Mouse (Mus musculus): ENCODE results near the gene Zbtb25. TPM values are rescaled to one million over a fixed set of nuclear protein-coding genes. Genes with fewer than 3 reads are reported as not detected.

Zbtb25 gene
- polyA plus RNA-seq, 1 experiment from 2014 or later: 22.3 TPM

GRCm38 (mm10) chr12:76366276-76366675 is 3.1 kb downstream of the Zbtb25 start:
- no peaks in the 10 kb centered on the region for H3K36me3 ChIP-seq
- 84% methylated on average over 3 of the region's 3 CpGs for WGBS
- no peaks in the 10 kb centered on the region for H3K9me3 ChIP-seq
- no peak overlapping the region for H3K4me2 ChIP-seq (replicated peaks)
- no peak for ATAC-seq (ENCODE audit: low FRiP score, low read depth)
- H3K4me3 ChIP-seq: no peak overlapping the region
- no peak overlapping the region for H3K27ac ChIP-seq
- peak overlapping the region; percentile 26; the same call in 1 of the 2 replicates for H3K9ac ChIP-seq
- peaks cover 38% of the 10 kb centered on the region for H3K4me1 ChIP-seq
- no peaks in the 10 kb centered on the region for H3K27me3 ChIP-seq

- Histone ChIP-seq H3K27ac (no peak overlapping the region), H3K9ac (no peak overlapping the region)
Measured at GRCm38 (mm10) chr12:76362303-76362676, 7.1 kb downstream of the Zbtb25 start.

GRCm38 (mm10) chr12:76361405-76362302 is 7.7 kb downstream of the Zbtb25 start:
- WGBS: 54% methylated on average over 9 of the region's 9 CpGs
- no peak for ATAC-seq (ENCODE audit: low FRiP score, low read depth)
- H3K27ac ChIP-seq: no peak overlapping the region
- no peak overlapping the region for H3K4me2 ChIP-seq (replicated peaks)
- no peaks in the 10 kb centered on the region for H3K9me3 ChIP-seq
- no peak overlapping the region for H3K9ac ChIP-seq
- H3K36me3 ChIP-seq: peaks cover 8% of the 10 kb centered on the region
- H3K4me1 ChIP-seq: peaks cover 17% of the 10 kb centered on the region
- no peak overlapping the region for H3K4me3 ChIP-seq
- no peaks in the 10 kb centered on the region for H3K27me3 ChIP-seq

More at GRCm38 (mm10) chr12:76362303-76362676, 7.1 kb downstream of the Zbtb25 start:
- Histone ChIP-seq H3K9me3 (no peaks in the 10 kb centered on the region), H3K4me1 (peaks cover 24% of the 10 kb centered on the region), H3K36me3 (peaks cover 5% of the 10 kb centered on the region), H3K27me3 (no peaks in the 10 kb centered on the region), H3K4me2 (replicated peaks) (no peak overlapping the region), H3K4me3 (no peak overlapping the region)
- WGBS: 81% methylated on average over 9 of the region's 9 CpGs
- ATAC-seq (ENCODE audit: low FRiP score, low read depth): no peak

GRCm38 (mm10) chr12:76360868-76361267 is 8.5 kb downstream of the Zbtb25 start:
- Histone ChIP-seq H3K9ac (no peak overlapping the region), H3K9me3 (no peaks in the 10 kb centered on the region), H3K4me1 (peaks cover 11% of the 10 kb centered on the region), H3K27me3 (no peaks in the 10 kb centered on the region), H3K4me2 (replicated peaks) (no peak overlapping the region), H3K36me3 (peaks cover 8% of the 10 kb centered on the region), H3K27ac (no peak overlapping the region), H3K4me3 (no peak overlapping the region)
- ATAC-seq (ENCODE audit: low FRiP score, low read depth): no peak
- 59% methylated on average over 1 of the region's 1 CpGs for WGBS

- 69% methylated on average over 8 of the region's 8 CpGs for WGBS
- no peak for ATAC-seq (ENCODE audit: low FRiP score, low read depth)
- H3K27ac ChIP-seq: no peak overlapping the region
- no peak overlapping the region for H3K9ac ChIP-seq
- H3K4me2 ChIP-seq (replicated peaks): no peak overlapping the region
- 0 out of 2 replicates have a peak, but pooled peaks cover 3% of the 10 kb centered on the region for H3K4me1 ChIP-seq
- H3K27me3 ChIP-seq: no peaks in the 10 kb centered on the region
- H3K9me3 ChIP-seq: no peaks in the 10 kb centered on the region
- no peak overlapping the region for H3K4me3 ChIP-seq
- H3K36me3 ChIP-seq: peaks cover 47% of the 10 kb centered on the region
Measured at GRCm38 (mm10) chr12:76349680-76350220, 19.7 kb downstream of the Zbtb25 start.

GRCm38 (mm10) chr12:76345759-76346455 is 23.5 kb downstream of the Zbtb25 start:
- H3K36me3 ChIP-seq: peaks cover 30% of the 10 kb centered on the region
- 66% methylated on average over 6 of the region's 6 CpGs for WGBS
- H3K4me3 ChIP-seq: no peak overlapping the region

GRCm38 (mm10) chr12:76341080-76341479 is 28.3 kb downstream of the Zbtb25 start:
- H3K4me2 ChIP-seq (replicated peaks): no peak overlapping the region
- no peak for ATAC-seq (ENCODE audit: low FRiP score, low read depth)
- H3K4me3 ChIP-seq: no peak overlapping the region
- peaks cover 5% of the 10 kb centered on the region; the same call in 1 of the 2 replicates for H3K36me3 ChIP-seq
- 13% methylated on average over 4 of the region's 4 CpGs for WGBS
- H3K9me3 ChIP-seq: no peaks in the 10 kb centered on the region
- no peak overlapping the region for H3K27ac ChIP-seq
- no peak overlapping the region for H3K9ac ChIP-seq
- no peaks in the 10 kb centered on the region for H3K27me3 ChIP-seq
- no peaks in the 10 kb centered on the region for H3K4me1 ChIP-seq

More at GRCm38 (mm10) chr12:76345759-76346455, 23.5 kb downstream of the Zbtb25 start:
- ATAC-seq (ENCODE audit: low FRiP score, low read depth): no peak
- Histone ChIP-seq H3K4me2 (replicated peaks) (no peak overlapping the region), H3K27me3 (no peaks in the 10 kb centered on the region), H3K4me1 (0 out of 2 replicates have a peak, but pooled peaks cover 3% of the 10 kb centered on the region), H3K27ac (no peak overlapping the region), H3K9me3 (no peaks in the 10 kb centered on the region), H3K9ac (no peak overlapping the region)

- no peak for ATAC-seq (ENCODE audit: low FRiP score, low read depth)
- H3K4me3 ChIP-seq: no peak overlapping the region
- H3K9ac ChIP-seq: no peak overlapping the region
- H3K9me3 ChIP-seq: no peaks in the 10 kb centered on the region
- no peaks in the 10 kb centered on the region for H3K27me3 ChIP-seq
- H3K27ac ChIP-seq: no peak overlapping the region
- no peaks in the 10 kb centered on the region for H3K4me1 ChIP-seq
- H3K36me3 ChIP-seq: no peaks in the 10 kb centered on the region
- no peak overlapping the region for H3K4me2 ChIP-seq (replicated peaks)
- WGBS: 82% methylated on average over 17 of the region's 17 CpGs
Measured at GRCm38 (mm10) chr12:76336111-76336965, 33.1 kb downstream of the Zbtb25 start.

- no peaks in the 10 kb centered on the region for H3K4me1 ChIP-seq
- ATAC-seq (ENCODE audit: low FRiP score, low read depth): no peak
- WGBS: 85% methylated on average over 5 of the region's 5 CpGs
- no peak overlapping the region for H3K4me2 ChIP-seq (replicated peaks)
- no peaks in the 10 kb centered on the region for H3K27me3 ChIP-seq
- H3K36me3 ChIP-seq: no peaks in the 10 kb centered on the region
- no peak overlapping the region for H3K27ac ChIP-seq
- H3K9me3 ChIP-seq: no peaks in the 10 kb centered on the region
- no peak overlapping the region for H3K9ac ChIP-seq
- no peak overlapping the region for H3K4me3 ChIP-seq
Measured at GRCm38 (mm10) chr12:76335641-76336040, 33.8 kb downstream of the Zbtb25 start.

GRCm38 (mm10) chr12:76333688-76334087 is 35.7 kb downstream of the Zbtb25 start:
- Histone ChIP-seq H3K9me3 (no peaks in the 10 kb centered on the region), H3K9ac (no peak overlapping the region), H3K36me3 (no peaks in the 10 kb centered on the region), H3K27ac (no peak overlapping the region), H3K4me1 (no peaks in the 10 kb centered on the region), H3K4me2 (replicated peaks) (no peak overlapping the region), H3K27me3 (no peaks in the 10 kb centered on the region), H3K4me3 (no peak overlapping the region)
- WGBS: 93% methylated on average over 5 of the region's 5 CpGs
- ATAC-seq (ENCODE audit: low FRiP score, low read depth): no peak

GRCm38 (mm10) chr12:76328567-76329354 is 40.6 kb downstream of the Zbtb25 start:
- no peaks in the 10 kb centered on the region for H3K9me3 ChIP-seq
- H3K4me3 ChIP-seq: no peak overlapping the region
- H3K9ac ChIP-seq: no peak overlapping the region
- H3K4me2 ChIP-seq (replicated peaks): no peak overlapping the region
- no peaks in the 10 kb centered on the region for H3K36me3 ChIP-seq
- H3K27me3 ChIP-seq: peaks cover 14% of the 10 kb centered on the region; the same call in 1 of the 2 replicates
- no peak for ATAC-seq (ENCODE audit: low FRiP score, low read depth)
- H3K4me1 ChIP-seq: peaks cover 6% of the 10 kb centered on the region; the same call in 1 of the 2 replicates
- 90% methylated on average over 6 of the region's 6 CpGs for WGBS
- no peak overlapping the region for H3K27ac ChIP-seq

Data from limb, embryonic 13.5 days (tissue).